Mouse (Mus musculus) limb, embryonic 10.5 days (tissue): ENCODE results near the gene Sertad2. TPM values are rescaled to one million over a fixed set of nuclear protein-coding genes. Genes with fewer than 3 reads are reported as not detected.

Experiments used
- DNase-seq: peaks from one replicate; pipeline ENCODE4 v3.0.0-alpha.2; 2017; ENCODE audit warnings: low spot score
- H3K27ac ChIP-seq: fragments of 300-500 bp; sonication (generic); 2 replicates; pipeline ENCODE4 v1.5.1; 2016; ENCODE audit warnings: mild to moderate bottlenecking
- H3K27me3 ChIP-seq: fragments of 300-500 bp; sonication (generic); 2 replicates; pipeline ENCODE4 v1.6.1; 2016; ENCODE audit warnings: low read depth, mild to moderate bottlenecking; ENCODE audit not compliant: poor library complexity, severe bottlenecking
- H3K36me3 ChIP-seq: fragments of 300-500 bp; sonication (generic); 2 replicates; pipeline ENCODE4 v1.6.1; 2016; ENCODE audit warnings: mild to moderate bottlenecking, moderate library complexity
- H3K4me1 ChIP-seq: fragments of 300-500 bp; sonication (generic); 2 replicates; pipeline ENCODE4 v1.6.1; 2016
- H3K4me3 ChIP-seq: fragments of 300-500 bp; sonication (generic); 2 replicates; pipeline ENCODE4 v1.5.1; 2016; ENCODE audit warnings: mild to moderate bottlenecking, moderate library complexity
- H3K9me3 ChIP-seq: fragments of 300-500 bp; sonication (generic); replicated peaks from 2 replicates; pipeline ENCODE4 v1.6.1; 2016; ENCODE audit warnings: mild to moderate bottlenecking
- WGBS: fragments of 180-500 bp; shearing (Covaris S2); methylation state at CpG from one replicate; pipeline ENCODE4 v1.1.7; 2016; 5-methylcytosine and 5-hydroxymethylcytosine counted together
- polyA plus RNA-seq: library from polyadenylated mRNA; unstranded; fragments of >200 nt; fragmentation: Nextera tagmentation; extraction: Ambion mirVana; gene quantifications from 2 replicates; pipeline ENCODE4 v1.2.1, GENCODE M21; 2016

Sertad2 gene
- polyA plus RNA-seq, 1 experiment from 2014 or later = 27.0 TPM

- Histone ChIP-seq H3K9me3 (no peaks in the 10 kb centered on the region), H3K27me3 (no peaks in the 10 kb centered on the region), H3K4me3 (no peak overlapping the region), H3K27ac (no peak overlapping the region), H3K36me3 (no peaks in the 10 kb centered on the region), H3K4me1 (peaks cover 10% of the 10 kb centered on the region)
- no peak for DNase-seq
Observed at GRCm38 (mm10) chr11:20586180-20586579, 43.1 kb downstream of the Sertad2 start.

GRCm38 (mm10) chr11:20589393-20589792, 46.3 kb downstream of the Sertad2 start:
- H3K27ac ChIP-seq = no peak overlapping the region
- WGBS = 49% methylated on average over 2 of the region's 2 CpGs
- H3K36me3 ChIP-seq = no peaks in the 10 kb centered on the region
- peaks cover 12% of the 10 kb centered on the region for H3K4me1 ChIP-seq
- DNase-seq = no peak
- no peaks in the 10 kb centered on the region for H3K9me3 ChIP-seq
- no peak overlapping the region for H3K4me3 ChIP-seq
- no peaks in the 10 kb centered on the region for H3K27me3 ChIP-seq

GRCm38 (mm10) chr11:20592010-20592409, 49.0 kb downstream of the Sertad2 start:
- H3K27me3 ChIP-seq = no peaks in the 10 kb centered on the region
- H3K27ac ChIP-seq = no peak overlapping the region
- H3K4me3 ChIP-seq = no peak overlapping the region
- no peaks in the 10 kb centered on the region for H3K9me3 ChIP-seq
- WGBS = 68% methylated on average over 3 of the region's 3 CpGs
- no peak for DNase-seq
- H3K36me3 ChIP-seq = no peaks in the 10 kb centered on the region
- peaks cover 15% of the 10 kb centered on the region for H3K4me1 ChIP-seq

GRCm38 (mm10) chr11:20594229-20595201, 51.5 kb downstream of the Sertad2 start:
- 85% methylated on average over 22 of the region's 22 CpGs for WGBS
- Histone ChIP-seq H3K27me3 (no peaks in the 10 kb centered on the region), H3K27ac (peak overlapping the region; percentile 53), H3K36me3 (no peaks in the 10 kb centered on the region), H3K4me3 (no peak overlapping the region), H3K9me3 (no peaks in the 10 kb centered on the region), H3K4me1 (peaks cover 9% of the 10 kb centered on the region)
- DNase-seq = no peak

- DNase-seq = peak; percentile 77
Observed at GRCm38 (mm10) chr11:20603066-20603812, 60.2 kb downstream of the Sertad2 start.

GRCm38 (mm10) chr11:20604119-20604518, 61.1 kb downstream of the Sertad2 start:
- DNase-seq = no peak
- H3K4me1 ChIP-seq = peaks cover 16% of the 10 kb centered on the region
- WGBS = 91% methylated on average over 4 of the region's 4 CpGs
- no peaks in the 10 kb centered on the region for H3K27me3 ChIP-seq
- H3K36me3 ChIP-seq = no peaks in the 10 kb centered on the region
- H3K9me3 ChIP-seq = no peaks in the 10 kb centered on the region
- H3K27ac ChIP-seq = peak overlapping the region; percentile 72; the same call in 1 of the 2 replicates
- no peak overlapping the region for H3K4me3 ChIP-seq

More at GRCm38 (mm10) chr11:20603066-20603812, 60.2 kb downstream of the Sertad2 start:
- Histone ChIP-seq H3K4me3 (peak overlapping the region; percentile 19; the same call in 1 of the 2 replicates), H3K36me3 (no peaks in the 10 kb centered on the region), H3K27ac (peak overlapping the region; percentile 72), H3K27me3 (no peaks in the 10 kb centered on the region), H3K4me1 (peaks cover 16% of the 10 kb centered on the region), H3K9me3 (no peaks in the 10 kb centered on the region)
- WGBS = 43% methylated on average over 24 of the region's 24 CpGs

- Histone ChIP-seq H3K4me3 (no peak overlapping the region), H3K4me1 (peaks cover 16% of the 10 kb centered on the region), H3K27ac (no peak overlapping the region), H3K27me3 (no peaks in the 10 kb centered on the region), H3K36me3 (no peaks in the 10 kb centered on the region), H3K9me3 (no peaks in the 10 kb centered on the region)
- whole genome bisulfite sequencing = 79% methylated on average over 7 of the region's 7 CpGs
- no peak for DNase-seq
Observed at GRCm38 (mm10) chr11:20605613-20606012, 62.6 kb downstream of the Sertad2 start.

- Histone ChIP-seq H3K36me3 (no peaks in the 10 kb centered on the region), H3K4me3 (no peak overlapping the region), H3K4me1 (peaks cover 11% of the 10 kb centered on the region), H3K9me3 (no peaks in the 10 kb centered on the region), H3K27ac (no peak overlapping the region), H3K27me3 (no peaks in the 10 kb centered on the region)
- no peak for DNase-seq
- 88% methylated on average over 11 of the region's 11 CpGs for WGBS
Observed at GRCm38 (mm10) chr11:20608442-20608841, 65.4 kb downstream of the Sertad2 start.

GRCm38 (mm10) chr11:20613223-20613622, 70.2 kb downstream of the Sertad2 start:
- Histone ChIP-seq H3K27ac (no peak overlapping the region), H3K4me3 (no peak overlapping the region), H3K4me1 (peaks cover 11% of the 10 kb centered on the region), H3K36me3 (no peaks in the 10 kb centered on the region), H3K27me3 (no peaks in the 10 kb centered on the region), H3K9me3 (no peaks in the 10 kb centered on the region)
- DNase-seq = no peak
- WGBS = 51% methylated on average over 4 of the region's 4 CpGs

- DNase-seq = no peak
- H3K27ac ChIP-seq = peak overlapping the region; percentile 50
- H3K9me3 ChIP-seq = no peaks in the 10 kb centered on the region
- H3K27me3 ChIP-seq = no peaks in the 10 kb centered on the region
- WGBS = 80% methylated on average over 3 of the region's 3 CpGs
- H3K4me3 ChIP-seq = no peak overlapping the region
- H3K36me3 ChIP-seq = no peaks in the 10 kb centered on the region
- peaks cover 11% of the 10 kb centered on the region for H3K4me1 ChIP-seq
Observed at GRCm38 (mm10) chr11:20616103-20616502, 73.0 kb downstream of the Sertad2 start.

GRCm38 (mm10) chr11:20627146-20627545, 84.1 kb downstream of the Sertad2 start:
- Histone ChIP-seq H3K36me3 (no peaks in the 10 kb centered on the region), H3K27ac (no peak overlapping the region), H3K4me3 (no peak overlapping the region), H3K9me3 (no peaks in the 10 kb centered on the region), H3K27me3 (no peaks in the 10 kb centered on the region), H3K4me1 (peaks cover 5% of the 10 kb centered on the region; the same call in 1 of the 2 replicates)
- no peak for DNase-seq
- WGBS = 90% methylated on average over 2 of the region's 2 CpGs

GRCm38 (mm10) chr11:20628216-20628615, 85.2 kb downstream of the Sertad2 start:
- WGBS = 58% methylated on average over 2 of the region's 2 CpGs
- Histone ChIP-seq H3K4me3 (no peak overlapping the region), H3K4me1 (peaks cover 10% of the 10 kb centered on the region), H3K27me3 (no peaks in the 10 kb centered on the region), H3K9me3 (no peaks in the 10 kb centered on the region), H3K36me3 (no peaks in the 10 kb centered on the region), H3K27ac (no peak overlapping the region)
- no peak for DNase-seq

- Histone ChIP-seq H3K36me3 (no peaks in the 10 kb centered on the region), H3K4me3 (no peak overlapping the region), H3K27me3 (no peaks in the 10 kb centered on the region), H3K9me3 (no peaks in the 10 kb centered on the region), H3K4me1 (peaks cover 20% of the 10 kb centered on the region), H3K27ac (no peak overlapping the region)
- DNase-seq = no peak
- WGBS = 88% methylated on average over 5 of the region's 5 CpGs
Observed at GRCm38 (mm10) chr11:20629700-20630099, 86.6 kb downstream of the Sertad2 start.
